Mouse (Mus musculus) right cerebral cortex, postnatal 36 days (tissue): ENCODE results near the gene Slc27a5.
A peak's percentile ranks its signal among the peaks of the same experiment; 100 is the strongest.

Source experiments
- DNase-seq, 2 experiments: peaks; one replicate each; pipeline ENCODE4 v3.0.0; 2022; ENCODE audit warnings: low spot score in 2 of 2, mixed read lengths in 1 of 2

Slc27a5 gene

DNA sequence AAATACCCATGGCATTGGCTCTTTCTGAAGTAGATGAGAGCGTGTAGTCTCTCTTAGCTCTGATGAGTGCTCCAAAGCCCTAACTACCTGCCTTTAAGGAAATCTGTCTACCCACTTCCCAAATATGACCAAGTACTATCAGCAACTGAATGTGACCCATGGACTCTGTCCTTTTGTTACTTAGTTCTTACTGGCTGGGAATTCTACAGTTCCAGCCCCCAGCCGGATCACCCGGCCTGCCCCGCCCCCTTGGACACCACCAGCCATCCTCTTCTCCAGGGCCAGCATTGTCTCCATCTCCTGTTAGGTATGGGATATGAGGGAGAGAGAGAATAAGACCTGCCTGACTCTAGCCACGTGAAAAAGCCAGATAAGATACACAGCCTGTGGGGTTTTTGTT lies at the start of gene Slc27a5:
Gene Slc27a5, minus strand, starts transcription at position 140 of the 400 bp plus-strand sequence.
- DNase-seq, result no peak

DNA sequence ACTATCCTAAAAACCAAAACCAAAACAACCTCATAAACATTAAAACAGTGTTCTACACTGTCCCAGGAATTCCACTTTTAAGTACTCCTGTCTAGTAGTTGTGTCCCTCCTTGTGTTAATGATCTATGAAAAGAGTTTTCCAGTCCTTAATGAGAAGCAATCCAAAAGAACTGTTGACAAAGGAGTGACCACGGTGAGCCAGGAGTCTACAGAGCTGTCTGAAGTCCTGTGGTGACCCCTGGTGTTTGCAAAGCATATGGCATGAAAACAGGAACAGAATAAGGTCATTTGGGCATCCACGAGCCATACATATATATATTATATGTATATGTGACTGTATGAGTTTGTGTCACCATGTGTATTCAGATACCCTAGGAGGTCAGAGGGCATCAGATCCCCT lies 48.1 kb upstream of the Slc27a5 start:
- no peak for DNase-seq

DNA sequence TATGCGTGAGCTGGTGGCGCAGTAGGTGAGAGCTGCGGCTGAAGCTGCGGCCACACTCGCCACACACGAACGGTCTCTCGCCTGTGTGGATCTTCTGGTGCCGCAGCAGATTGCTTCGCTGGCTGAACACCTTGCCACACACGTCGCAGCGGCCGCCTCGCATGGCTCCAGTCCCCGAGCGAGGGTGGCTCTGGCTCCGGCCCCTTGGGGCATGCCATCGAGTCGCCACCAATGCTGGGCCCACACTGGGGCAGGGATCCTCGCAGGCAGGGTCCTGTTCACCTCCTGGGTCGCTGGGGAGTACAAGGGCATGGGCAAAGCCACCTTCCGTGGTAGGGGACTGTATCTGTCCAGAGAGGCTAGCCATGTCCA lies 46.2 kb upstream of the Slc27a5 start:
- DNase-seq, result no peak

DNA sequence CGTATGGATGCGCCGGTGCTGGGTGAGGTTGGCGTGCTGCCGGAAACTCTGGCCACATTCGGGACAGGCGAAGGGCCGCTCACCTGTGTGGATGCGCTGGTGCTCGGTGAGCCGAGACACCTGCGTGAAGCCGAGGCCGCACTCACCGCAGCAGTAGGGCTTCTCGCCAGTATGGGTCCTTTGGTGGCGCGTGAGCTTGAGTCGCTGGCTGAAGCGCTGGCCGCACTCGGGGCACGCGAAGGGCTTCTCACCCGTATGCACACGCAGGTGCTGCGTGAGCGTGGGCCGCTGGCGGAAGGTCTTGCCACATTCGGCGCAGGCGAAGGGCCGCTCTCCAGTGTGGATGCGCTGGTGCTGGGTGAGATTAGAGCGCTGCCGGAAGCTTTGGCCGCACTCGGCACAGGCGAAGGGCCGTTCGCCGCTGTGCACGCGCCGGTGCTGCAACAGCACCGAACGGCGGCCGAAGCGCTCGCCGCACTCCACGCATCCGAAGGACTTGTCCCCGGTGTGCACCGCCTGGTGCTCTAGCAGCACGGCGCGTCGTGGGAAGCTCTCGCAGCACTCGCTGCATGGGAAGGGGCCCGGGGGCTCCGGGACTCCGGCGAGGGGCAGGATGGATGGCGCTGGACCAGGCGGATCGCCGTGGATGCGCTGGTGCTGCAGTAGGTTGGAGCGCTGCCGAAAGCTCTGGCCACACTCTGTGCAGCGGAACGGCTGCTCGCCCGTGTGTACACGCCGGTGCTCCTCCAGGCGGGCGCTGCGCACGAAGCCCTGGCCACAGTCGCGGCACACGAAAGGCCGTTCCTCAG lies 45.7 kb upstream of the Slc27a5 start:
- DNase-seq, result no peak

DNA sequence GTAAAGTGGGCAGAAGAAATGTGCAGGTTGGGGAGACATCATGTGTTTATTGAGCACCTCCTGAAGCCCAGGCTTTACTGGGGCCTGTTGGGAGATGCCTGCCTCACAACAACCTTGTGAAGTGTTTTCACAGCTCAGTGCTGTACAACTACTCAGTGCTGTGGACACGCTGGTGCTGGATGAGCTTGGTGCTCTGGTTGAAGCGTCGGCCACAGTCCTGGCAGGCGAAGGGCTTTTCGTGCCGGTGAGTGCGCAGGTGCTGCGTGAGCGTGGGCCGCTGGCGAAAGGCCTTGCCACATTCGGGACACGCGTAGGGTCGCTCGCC lies 45.1 kb upstream of the Slc27a5 start:
- DNase-seq, result no peak

DNA sequence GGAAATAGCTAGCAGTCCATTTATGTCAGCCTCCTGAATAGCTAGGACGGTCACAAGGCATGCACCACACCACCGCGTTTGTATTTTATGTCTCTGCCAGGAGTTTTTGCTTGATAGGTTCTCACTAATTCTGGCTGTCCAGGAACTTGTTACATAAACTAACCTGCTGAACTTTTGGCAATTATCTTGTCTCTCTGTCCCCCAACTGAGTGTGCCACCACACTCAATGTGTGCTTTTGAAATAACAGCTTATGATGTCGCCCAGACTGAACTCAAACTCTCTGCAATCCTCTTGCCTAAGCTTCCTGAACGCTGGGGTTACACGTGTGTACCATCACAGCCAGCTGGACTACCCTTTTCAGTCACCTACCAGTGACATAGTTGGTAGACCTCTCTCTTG lies 44.5 kb upstream of the Slc27a5 start:
- DNase-seq, result no peak

DNA sequence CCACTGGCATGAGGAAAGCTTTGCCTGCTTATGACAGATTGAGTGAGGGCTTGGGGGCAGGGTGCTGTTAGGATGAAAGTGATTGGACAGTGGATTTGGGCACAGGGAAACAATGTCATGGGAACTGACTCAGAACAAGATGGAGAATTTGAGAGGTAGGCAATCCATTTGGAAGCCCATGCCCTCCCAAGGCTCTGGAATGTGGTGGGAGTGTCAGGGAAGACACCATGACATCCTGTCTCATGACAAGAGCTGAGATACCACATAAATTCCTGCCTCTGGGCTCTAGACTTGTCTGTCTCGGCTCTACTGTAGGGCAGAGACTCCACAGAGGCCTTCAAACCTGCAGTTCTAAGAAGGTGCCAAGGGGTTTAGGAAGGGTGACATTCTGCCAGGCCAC lies 43.3 kb upstream of the Slc27a5 start:
- no peak for DNase-seq

DNA sequence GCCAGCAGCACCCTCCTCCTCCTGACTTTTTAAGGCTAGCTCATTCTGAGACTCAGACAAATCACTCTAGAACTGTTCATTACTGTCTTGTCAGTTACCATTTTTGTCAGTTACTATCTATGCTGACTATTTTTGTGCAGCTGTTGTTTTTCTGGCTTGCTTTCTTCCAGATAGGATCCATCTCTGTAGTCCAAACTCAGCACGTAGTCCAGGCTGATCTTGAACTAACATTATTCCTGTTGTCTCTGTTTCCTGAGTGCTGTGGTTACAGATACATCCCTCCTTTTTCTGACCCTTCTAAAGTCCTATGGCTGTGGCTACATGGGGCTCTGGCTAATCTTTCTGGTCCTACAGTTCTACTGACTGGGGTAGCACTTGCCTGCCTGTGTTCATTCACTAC lies 41.2 kb upstream of the Slc27a5 start:
- DNase-seq, result no peak

DNA sequence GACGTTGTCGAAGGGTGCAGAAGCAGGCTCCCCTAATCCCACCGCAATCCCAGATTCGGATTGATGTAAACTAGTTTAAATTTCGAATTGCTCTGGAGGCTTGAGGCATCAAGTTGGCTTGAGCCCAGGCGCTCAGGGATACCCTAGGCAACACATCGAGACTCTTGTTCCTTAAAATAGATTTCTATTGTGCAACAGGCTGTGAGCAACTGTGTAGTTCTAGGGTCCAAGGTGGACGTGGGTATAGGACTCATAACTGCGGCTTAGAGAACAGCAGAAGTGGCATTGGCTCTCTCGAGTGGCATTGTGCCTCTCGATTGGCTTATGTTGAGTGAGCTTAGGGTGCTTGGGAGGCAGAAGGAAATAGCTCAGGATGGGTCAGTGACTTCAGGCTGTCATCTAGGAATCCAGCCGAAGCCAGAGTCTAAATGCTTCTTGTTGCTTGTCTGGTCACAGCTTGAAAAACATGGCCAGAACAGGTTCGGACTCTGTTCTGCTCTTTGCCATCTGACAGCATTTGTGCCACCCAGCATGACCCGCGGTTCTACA lies 40.7 kb upstream of the Slc27a5 start:
- DNase-seq, result no peak

DNA sequence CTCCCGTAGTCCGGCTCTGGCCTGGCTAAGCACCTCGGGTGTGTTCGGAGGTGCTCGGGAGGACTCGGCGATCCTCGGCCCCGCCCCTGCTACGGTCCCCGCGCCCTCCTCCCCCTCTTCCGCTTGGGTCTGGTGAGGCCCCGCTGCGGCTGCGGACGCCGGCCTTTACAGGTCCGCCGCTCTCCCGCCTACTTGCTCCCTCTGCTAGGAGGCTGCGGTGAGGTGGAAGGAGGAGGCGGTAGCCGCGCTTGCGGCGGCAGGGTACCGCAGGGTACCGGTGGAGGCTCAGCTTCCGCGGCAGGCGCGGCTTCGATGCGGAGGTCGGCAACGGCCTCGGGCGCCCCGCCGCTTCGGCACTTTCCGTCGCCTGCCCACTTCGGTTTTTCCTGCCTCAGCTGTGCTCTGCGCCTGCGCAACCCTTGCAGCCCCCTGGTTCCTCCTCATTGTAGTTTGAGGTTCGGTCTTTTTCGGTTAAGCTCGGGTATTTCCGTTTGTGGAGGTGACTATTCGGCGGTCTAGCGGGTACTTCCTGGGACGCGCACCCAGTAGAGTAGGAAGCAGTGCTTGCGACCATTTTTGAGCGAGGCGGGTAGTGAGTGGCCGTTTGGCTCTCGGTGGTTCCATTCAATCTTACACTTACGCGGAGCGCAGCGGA lies 40.0 kb upstream of the Slc27a5 start, which contains the start of gene Ube2m:
Gene Ube2m, minus strand, starts transcription at position 375 of the 655 bp plus-strand sequence.
- DNase-seq, result peak; percentile 98

DNA sequence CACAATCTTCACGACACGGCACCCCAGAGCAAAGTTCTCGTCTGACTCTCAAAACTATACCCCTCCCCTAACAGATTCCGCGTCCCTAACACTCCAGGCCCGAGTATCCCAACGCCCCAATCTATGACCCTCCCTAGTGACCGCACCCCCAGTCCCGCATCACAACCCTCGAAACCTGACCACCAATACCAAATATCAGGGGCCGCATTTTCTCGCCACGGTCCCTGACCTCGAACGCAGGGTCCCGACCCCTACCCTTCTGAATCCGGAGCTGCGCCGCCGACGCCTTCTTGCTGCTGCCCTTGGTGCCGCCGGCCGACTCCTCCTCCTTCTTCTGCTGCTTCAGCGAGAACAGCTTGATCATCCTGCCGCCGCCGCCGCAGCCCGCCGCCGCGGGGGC lies 39.4 kb upstream of the Slc27a5 start:
- peak in 1 of 2 experiments; percentile 38 for DNase-seq

DNA sequence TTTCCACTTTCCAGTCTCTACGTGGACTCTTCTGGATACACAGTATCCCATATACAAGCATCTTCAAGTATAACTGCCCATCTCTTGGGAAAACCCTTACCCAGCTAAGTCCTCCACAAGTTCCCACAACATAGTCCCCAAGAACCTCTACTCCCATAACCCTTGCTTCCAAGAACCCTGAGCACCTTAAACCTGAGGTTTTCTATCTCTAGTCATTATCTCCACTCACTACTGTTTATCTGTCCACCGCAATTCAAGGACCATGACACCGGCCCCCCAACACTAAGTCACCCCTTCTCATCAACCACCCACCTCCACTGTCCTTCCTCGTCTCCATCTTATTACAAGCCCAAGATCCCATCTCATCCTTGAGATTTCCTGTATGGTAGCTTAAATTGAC lies 38.8 kb upstream of the Slc27a5 start:
- DNase-seq, result no peak

DNA sequence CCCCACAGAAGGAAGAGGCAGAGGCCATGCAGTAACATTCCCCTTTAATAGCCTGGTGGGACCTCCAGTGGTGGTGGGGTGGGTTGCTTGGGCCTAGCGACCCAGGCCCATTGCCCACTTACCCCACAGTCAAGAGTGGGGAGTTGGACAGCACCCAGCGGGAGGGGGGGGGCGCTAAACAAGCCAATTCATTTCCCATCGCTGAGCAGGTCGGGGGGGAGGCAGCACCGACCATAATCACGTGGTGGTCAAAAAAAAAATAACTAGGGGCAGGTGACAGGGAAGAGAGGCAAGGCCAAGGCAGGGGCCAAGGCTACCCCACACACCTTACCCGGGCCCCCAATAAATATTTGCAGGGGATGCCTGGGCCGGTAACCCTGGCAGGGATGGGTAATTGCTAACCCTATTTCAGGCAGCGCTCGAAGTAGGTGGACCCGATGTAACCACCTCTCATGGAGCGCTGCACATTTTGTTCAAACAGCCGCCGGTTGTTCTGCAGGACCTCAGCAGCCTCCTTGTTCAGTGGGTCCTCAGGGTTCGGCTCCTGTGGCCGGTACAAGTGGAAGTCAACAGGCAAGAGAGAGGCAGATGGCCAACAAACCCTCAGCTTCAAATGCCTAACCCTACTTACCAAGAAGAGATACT lies 37.3 kb upstream of the Slc27a5 start:
- DNase-seq, result no peak

DNA sequence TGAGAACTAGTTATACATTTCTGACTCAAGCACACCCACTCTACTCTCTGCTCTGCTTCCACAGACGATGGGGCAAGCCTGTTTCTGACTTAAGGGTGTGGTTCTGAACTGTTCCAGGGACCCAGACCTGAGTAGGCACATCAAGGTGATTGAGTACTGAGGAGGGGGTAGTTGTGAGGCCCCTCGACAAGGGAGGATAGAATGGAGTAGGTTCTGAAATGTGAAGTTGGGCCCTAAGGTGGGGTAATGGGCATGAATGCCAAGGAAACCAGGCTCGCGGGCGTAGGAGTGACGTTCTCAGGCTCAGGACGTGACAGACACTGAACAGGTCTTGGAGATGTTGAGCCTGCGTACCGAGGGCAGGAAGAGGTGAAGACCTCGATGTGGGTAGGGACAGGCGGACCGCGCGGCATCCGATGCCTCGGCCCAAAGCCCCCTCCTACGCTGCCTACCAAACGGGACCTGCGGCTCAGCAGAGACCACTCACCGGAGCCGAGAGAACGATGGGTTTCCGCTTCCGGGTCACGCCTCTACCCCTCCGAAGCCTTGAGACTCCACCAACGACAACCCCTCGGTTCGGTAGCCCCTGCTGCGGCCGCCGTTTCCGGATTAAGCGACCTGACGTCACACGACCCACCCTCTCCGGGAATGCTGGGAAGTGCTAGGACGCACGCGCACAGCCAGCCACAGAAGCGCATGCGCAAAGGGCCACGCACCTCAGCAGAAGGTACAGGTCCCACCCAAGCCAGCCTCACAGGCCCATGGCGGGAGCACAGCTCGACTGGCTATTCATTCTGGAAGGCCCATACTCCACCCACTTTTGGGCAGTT lies 36.4 kb upstream of the Slc27a5 start, which contains the start of gene Chmp2a:
Gene Chmp2a, minus strand, starts transcription at position 660 of the 830 bp plus-strand sequence.
- DNase-seq, result peak; percentile 97 to 98

DNA sequence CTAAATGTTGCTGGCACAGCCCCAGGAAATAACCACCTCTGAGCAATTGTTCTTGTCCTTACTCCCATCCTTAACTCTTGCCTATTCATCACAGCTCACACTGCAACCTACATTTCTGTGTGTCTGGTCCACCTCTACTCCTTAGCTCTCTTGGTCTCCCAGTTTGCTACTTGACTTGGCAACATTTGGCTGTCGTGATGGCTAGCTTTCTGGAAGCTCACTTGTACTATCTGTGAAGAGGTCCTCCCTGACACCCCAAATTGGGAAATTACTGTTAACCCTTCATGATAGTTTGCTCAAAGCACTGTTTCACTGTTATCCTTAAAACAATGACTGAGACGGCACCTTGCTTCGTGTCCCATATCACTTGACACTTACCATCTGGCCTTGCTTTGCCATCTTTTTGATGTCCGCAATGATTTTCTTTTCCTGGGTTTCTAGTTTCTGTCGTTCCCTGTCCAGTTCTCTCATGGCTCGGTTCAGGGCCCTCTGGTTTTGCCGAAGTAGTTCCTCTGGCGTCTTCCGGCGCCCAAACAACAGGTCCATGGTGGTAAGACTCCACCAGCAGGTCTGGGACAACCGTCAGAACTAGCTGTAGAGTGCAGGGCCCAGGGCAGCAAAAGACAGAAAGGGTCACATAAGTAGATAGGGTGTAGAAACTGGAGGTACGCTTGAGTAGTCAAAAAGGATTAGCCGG lies 35.6 kb upstream of the Slc27a5 start:
- no peak for DNase-seq

DNA sequence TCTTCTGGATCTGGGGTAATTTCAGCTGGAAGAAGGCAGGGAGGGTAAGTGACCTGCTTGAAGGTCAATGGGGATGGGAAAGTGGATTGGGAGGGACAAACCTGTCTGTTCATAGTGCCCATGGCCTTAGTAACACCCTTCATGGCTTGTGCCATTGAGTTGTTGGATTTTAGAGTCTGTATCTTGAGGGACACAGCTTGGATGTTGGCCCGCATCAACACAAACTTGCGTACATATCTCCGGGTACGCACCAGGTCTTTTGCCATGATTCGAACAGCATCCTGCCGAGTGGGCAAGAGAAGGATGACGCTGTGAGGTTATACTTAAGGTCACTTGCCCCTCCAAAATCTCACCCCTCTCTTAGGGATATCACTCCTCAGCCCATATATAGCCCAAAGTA lies 34.5 kb upstream of the Slc27a5 start:
- no peak for DNase-seq

DNA sequence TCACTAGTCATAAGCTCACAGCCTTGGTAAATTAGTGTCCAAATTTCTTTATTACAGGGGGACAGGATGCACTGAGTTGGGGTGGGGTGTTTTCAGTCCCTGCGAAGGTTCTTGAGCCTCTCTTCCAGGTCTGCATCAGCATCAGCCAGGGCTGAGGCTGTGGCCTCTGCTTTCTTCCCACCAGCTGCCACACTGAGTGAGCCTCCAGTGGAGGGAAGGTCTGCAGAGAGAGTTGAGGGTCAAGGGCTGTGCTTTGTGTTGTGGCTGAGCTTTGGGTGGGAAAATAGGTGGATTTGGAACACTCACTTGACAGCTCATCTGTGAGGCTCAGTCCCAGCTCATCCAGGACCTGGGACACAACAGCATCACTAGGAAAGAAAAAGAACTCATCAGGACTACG lies 34.0 kb upstream of the Slc27a5 start:
- DNase-seq, result no peak

DNA sequence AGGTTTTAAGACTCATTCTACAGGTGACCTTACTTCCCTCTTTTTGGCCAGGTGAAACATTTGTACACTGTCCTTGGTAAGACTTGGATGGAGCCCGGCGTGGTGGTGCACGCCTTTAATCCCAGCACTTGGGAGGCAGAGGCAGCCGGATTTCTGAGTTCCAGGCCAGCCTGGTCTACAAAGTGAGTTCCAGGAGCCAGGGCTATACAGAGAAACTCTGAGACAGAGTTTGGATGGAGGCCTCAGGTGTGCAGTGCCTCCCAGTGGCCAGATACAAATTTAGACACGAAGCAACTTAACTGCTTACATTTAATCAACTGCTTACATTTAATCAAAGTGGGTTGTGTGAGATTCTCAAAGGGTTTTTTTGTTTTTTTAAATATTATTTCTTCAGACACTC lies 33.1 kb upstream of the Slc27a5 start:
- DNase-seq, result no peak

DNA sequence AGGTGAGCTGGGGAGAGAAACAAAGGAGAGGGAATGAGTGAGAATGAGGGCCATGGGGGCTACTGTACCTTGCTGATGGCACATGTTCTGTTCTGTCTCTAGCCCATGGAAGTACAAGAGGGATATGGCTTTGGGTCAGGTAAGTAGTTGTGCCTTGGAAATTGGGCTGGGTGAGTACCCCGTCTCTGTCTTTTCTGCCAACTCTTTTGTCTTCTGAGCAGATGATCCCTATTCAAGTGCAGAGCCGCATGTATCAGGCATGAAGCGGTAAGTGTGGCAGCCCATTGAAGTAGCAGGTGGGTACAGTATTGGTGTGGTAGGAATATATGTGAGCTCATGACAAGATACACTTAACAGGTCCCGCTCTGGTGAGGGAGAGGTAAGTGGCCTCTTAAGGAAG lies 31.0 kb upstream of the Slc27a5 start:
- DNase-seq, result no peak

DNA sequence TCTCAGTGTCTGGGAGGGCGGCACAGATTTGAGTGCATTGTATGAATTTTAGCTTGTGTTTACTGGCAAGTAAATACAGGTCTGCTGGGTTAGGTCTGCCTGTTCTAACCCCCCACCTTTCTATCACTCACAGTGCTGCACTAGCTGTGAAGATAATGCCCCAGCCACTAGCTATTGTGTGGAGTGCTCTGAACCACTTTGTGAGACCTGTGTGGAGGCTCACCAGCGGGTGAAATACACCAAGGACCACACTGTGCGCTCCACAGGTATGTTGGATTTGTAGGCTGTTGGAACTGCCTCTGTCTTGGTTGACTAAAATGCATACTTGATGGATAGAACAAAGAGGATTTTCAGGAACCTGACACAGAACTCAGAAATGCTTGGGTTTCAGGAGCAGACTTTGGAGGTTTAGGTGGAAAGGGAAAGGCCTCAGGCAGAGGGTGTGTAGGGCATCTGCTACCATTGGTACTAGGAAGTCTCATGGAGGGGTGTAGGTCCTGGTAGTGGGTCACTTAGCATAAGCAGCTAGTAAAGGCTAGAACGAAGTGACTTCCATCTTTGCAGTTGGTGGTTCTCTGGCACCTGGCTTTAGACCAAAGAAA lies 27.6 kb upstream of the Slc27a5 start:
- DNase-seq, result no peak

DNA sequence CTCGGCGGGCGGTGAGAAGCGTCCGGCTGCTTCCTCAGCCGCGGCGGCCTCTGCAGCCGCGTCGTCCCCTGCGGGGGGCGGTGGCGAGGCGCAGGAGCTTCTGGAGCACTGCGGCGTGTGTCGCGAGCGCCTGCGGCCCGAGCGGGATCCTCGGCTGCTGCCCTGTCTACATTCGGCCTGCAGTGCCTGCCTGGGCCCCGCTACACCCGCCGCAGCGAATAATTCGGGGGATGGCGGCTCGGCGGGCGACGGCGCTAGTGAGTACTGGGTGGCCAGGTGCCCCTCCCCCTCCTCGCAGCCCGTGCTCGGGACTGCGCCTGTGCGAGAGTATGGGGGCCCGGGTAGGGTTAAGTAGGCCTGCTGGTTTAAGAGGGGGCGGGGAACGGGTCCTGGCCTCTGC lies 26.8 kb upstream of the Slc27a5 start:
- DNase-seq, result peak; percentile 80 to 82
